Mouse (Mus musculus) frontal cortex, adult 2 months (tissue): ENCODE results near the gene Osbp2. TPM values are rescaled to one million over a fixed set of nuclear protein-coding genes. Genes with fewer than 3 reads are reported as not detected.

Source experiments
- DNase-seq, 2 experiments: peaks; one replicate each; pipeline ENCODE4 v3.0.0; 2022; ENCODE audit warnings: low spot score in 1 of 2; ENCODE audit errors: extremely low spot score in 1 of 2
- polyA plus RNA-seq: library from polyadenylated mRNA; depleted of rRNA; stranded (reverse); fragments of >200 nt; gene quantifications from 2 replicates; pipeline ENCODE4 v1.2.3, GENCODE M21; 2012

The Osbp2 gene
- polyA plus RNA-seq, 1 experiment, result 65.4 TPM

- no peak for DNase-seq
Measured at GRCm38 (mm10) chr11:3864343-3864742, 640 bp upstream of the Osbp2 start.

- no peak for DNase-seq
Measured at GRCm38 (mm10) chr11:3862661-3863453, 846 bp downstream of the Osbp2 start.

DNA sequence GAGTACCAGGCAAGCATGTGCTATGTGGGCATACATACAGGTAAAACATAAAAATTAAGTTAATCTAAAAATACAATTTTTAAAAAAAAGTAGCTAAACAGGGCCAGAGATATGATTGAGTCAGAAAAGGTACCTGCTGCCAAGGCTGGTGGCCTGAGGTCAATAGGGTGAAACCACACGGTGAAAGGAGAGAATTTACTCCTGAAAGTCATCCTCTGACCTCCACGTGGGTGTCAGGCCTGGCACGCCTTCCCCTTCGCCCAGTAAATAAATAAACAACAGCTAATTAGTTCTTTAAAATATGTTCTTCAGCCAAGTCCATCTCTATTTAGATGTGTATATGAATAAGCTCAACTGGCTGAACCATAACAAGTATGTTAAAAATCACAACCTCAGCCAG is 3.3 kb downstream of the Osbp2 start:
- no peak for DNase-seq

DNA sequence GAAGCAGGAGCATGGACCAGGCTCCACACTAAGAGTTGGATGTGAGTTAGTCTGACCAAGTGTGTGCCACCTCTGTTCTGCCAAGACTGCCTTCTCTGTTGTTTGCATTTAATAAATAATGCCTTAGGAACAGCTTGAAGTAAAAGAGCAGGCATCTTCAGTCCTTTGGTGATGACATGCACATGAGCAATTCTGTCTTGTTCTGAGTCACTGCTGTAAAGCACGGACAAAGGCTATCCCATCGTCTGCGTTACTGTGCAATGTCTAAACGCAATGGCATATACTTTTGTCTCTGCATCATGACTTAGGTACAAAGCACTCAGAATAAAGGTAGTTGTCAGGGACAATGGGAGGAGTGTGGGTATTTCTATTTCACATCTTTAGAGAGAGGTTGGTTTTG is 3.9 kb downstream of the Osbp2 start:
- DNase-seq, result no peak

DNA sequence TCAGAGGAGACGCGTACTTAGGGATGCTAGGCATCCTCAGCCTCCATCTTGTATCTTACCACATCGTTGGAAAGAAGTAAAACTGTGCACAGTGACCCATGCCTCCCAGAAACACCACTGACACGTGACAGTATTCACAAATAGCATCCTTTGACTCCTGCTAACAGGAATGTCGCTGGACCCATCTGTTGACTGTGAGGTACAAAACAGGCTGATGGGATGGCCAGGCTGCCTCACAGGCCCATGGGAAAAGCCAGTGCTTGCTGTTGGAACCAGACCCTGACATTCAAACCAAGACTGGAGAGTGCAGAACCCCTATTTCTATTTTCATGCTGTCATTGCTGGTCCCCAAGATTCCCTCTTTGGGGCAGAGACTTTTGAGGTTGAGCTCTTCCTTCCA is 5.8 kb downstream of the Osbp2 start:
- DNase-seq, result no peak

DNA sequence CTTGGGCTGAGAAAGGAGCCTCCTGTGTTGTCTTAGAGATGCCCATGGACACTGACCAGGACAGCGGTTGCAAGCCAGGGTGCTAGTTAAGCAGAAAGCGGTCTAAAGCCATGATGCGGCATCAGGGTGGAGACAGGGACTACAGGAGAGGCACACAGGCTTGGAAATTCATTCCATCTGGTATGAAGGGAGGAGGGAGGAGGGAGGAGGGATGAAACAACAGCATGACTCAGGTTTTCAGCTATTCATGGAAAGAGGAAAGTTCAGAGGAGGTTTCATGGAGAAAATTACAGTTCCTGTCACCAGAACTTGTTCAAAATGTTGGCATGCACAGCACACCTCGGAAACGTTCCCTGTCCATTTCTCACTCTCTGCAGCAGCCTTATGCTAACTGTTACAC is 7.9 kb downstream of the Osbp2 start:
- peak in 1 of 2 experiments; percentile 70 for DNase-seq

DNA sequence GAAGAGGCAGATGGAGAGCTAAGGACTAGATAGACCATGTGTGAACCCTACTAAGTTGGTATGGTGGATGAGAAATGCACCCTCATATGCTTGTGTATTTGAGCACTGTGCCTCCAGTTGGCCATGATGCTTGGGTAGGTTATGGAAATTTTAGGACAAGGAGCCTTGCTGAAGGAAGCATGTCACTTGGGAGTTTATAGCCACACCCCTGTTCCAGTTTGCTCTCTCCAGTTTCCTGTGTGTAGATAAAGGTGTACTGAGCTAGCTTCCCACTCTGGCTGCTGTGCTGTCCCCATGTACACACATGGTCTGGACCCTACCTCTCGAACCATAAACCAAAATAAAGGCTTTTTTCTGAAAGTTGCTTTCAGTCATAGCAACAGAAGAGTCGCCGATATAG is 9.5 kb downstream of the Osbp2 start:
- no peak for DNase-seq

DNA sequence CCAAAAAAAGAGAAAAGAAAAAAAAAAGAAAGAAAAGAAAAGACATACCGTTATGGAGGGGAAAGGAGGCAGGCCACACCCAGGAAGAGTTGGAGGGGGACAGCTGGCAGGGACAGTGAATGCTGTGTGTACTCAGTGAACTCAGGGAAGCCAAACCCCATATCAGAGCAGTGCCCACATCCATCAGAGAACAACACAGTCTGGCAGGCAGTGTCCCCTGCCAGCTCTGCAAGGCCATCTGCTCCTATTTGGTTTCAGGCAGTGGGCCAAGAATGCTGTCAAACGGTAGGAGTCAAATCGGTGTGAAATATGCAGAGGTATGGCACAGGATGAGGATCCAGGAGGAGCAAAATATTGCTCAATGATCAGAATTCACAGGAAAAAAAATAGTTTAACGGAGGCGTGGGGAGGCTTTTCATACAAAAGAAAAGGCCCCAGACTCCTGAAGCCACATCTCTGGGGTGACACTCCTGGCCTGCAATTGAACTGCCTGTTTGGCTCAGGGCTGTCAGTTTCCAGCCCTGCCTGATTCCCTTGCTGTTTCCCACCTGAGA is 10.1 kb downstream of the Osbp2 start:
- DNase-seq, result peak; percentile 75 to 85

DNA sequence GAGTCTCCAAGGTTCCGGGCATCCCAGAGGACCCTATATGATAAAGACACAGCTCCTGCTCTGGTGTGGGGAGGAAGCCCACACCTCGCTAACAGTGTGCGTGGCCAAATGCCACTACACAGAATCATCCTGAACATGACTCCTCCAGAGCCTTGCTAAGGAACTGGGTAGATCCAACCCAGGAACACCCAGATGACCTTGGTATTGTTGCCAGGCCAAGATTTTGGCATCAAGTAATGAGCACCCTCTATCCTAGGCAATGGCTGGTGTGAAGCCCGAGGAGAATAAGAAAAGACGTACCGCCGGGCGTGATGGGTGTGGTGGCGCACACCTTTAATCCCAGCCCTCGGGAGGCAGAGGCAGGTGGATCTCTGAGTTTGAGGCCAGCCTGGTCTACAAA is 10.7 kb downstream of the Osbp2 start:
- DNase-seq, result no peak

DNA sequence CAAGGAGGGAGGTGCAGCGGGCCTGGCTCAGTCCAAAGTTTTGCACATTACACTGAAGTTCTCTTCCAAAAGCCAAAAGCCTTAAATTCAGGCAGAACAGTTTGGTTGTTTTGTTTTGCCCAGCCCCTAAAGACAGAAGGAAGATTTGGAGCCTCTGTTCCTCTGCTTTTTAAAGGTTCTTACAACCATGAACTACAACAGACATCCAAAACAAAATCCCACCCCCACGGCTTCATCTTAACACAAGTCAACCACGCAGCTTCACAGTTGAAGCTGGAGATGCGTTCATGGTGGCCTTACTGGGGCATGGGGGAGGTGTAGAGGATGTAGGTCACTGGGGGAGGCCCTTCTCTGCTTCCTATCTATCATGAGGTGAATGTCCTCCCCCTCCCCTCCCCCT is 11.8 kb downstream of the Osbp2 start:
- DNase-seq, result peak in 1 of 2 experiments; percentile 65

DNA sequence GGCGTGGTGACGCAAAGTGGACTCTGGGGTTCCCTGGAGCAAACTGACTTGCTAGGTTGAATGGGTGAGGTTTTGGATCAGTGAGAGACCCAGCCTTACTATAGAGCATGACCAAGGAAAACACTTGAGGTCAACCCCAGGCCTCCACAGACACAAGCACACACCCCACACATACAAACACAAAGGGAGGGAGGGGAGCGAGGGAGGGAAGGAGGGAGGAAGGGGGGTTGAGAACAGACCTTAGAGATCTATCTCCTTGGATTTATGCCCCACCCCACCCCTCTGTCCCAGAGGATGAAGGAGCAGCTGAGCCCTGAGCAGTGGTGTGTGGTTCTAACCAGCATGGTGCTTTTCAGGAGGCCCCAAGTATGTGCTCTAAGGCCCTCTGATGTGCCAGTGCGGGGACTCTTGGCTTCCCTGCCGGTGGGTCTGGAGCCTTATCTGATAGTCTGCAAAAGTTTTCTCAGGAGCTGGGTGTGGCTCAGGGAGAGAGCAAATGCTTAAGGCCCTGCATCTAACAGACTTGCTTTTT is 12.9 kb downstream of the Osbp2 start:
- DNase-seq, result no peak

GRCm38 (mm10) chr11:3850315-3850614 is 13.4 kb downstream of the Osbp2 start:
- peak; percentile 39 to 75 for DNase-seq

DNA sequence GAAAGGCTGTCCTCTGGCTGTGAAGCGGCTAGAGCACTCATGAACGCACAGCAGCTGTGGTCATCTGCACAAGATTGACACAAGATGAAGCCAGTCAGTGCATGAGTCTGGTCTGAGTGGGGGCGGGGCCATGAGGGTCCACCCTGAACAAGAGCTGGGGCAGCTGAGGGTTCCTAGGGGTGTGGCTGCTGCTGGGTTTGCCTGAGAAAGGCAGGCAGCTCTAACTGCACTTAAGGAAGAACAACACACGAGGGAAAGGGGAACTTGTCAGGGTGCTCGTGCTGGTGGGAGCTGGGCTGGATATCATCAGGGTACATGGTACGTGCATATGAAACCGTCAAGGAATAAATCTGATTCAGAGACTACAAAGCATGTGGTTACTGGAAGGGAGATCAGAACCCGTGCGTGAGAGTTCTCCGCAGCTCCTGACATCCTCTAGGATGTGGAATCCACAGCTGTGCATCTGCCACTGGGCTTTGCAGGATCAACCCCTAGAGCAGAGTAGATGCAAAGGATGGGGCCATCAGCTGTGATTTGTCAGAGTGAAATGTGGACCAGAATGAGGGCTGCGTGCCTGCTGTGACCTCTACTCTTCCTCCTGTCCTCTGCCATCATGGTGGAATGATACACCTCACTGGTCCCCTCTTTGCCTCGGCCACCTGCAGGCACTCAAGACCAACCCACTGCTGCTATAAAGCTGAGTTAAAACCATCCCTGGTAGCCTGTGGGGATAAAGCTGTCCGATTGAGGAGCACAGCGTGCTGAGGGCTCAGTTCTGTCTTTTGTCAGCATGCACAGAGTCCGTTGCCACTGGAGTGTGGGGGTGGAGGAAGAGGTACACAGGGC is 14.0 kb downstream of the Osbp2 start:
- DNase-seq, result no peak

GRCm38 (mm10) chr11:3846351-3846750 is 17.4 kb downstream of the Osbp2 start:
- DNase-seq, result no peak

DNA sequence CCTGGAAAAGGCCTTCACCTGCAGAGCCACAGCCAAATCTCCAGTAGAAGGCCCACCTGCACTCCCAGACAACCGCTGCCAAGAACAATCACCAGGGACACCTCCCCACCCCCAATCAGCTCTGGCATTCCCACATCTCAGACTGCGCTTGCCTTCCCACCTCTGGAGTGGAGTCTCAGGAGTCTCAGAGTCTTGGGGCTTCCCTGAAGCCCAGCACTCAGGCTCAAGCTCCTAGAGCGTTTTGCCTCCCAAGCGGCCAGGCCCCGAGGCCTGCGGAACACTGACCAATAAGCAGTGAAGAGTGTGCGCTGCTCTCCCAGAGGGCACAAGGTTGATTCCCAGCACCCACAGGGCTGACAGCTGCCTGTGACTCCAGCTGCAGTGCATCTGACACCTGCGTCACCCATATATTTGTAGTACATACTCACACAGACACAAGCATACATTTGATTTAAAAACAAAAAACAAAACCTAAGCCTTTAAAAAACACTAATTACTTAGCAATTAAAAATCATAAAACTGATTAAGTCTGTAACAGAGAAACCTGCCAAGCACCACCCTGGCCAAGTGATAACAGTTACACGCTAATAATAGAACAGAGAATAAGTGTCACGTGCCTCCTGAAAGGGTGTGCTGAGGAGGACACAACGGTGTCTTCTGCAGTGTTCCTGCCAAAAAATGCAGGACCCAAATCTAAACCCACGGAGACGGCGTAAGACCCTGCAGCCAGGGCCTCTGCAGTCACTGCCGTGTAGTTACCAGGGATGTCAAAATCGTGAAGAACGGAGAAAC is 19.6 kb downstream of the Osbp2 start:
- no peak for DNase-seq

DNA sequence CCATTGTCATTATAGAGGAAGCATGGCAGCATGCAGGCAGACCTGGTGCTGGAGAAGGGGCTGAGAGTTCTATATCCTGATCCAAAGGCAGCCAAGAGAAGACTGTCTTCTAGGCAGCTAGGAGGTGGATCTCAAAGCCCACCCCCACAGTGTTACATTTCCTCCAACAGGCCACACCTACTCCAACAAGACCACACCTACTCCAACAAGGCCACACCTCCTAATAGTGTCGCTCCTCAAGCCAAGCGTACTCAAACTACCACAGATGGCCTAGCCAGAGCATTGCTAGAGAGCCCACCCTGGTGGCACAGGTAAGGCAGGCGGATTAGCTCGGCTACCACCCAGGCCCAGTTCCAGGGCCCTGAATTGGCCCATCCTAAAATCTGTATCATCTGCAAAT is 28.4 kb downstream of the Osbp2 start:
- DNase-seq, result no peak

DNA sequence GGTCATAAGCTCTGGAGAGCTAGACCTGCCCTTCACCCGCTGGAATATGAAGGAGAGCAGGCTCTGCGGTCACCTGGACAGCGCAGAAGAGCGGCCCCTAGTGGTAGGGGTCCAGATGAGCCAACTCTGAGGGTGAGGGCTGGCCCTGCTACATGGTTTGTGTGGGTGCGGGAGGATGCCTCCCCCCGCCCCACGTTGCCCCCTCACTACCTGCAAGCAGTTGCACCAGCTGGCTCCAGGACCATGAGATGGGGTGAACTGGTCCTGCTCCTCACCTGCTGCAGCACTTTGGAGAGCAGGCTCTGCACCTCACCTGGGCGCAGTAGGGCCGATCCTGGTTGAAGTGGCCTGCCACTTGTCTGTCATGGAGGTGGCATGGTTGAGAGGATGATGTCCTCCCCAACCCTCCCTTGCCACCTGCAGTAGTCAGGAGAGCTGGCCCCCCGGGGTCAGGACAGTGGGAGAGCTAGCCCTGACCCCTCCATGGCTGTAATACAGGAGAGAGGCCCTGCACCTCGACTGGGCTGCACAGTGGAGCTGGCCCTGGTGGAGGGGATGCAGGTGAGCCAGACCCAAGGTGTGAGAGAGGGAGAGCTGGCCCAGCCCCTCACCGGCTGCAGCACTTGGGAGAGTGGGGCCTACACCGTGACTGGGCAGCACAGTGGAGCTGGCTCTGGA is 29.1 kb downstream of the Osbp2 start:
- no peak for DNase-seq

- DNase-seq, result no peak
Measured at GRCm38 (mm10) chr11:3833544-3834420, 29.9 kb downstream of the Osbp2 start.

DNA sequence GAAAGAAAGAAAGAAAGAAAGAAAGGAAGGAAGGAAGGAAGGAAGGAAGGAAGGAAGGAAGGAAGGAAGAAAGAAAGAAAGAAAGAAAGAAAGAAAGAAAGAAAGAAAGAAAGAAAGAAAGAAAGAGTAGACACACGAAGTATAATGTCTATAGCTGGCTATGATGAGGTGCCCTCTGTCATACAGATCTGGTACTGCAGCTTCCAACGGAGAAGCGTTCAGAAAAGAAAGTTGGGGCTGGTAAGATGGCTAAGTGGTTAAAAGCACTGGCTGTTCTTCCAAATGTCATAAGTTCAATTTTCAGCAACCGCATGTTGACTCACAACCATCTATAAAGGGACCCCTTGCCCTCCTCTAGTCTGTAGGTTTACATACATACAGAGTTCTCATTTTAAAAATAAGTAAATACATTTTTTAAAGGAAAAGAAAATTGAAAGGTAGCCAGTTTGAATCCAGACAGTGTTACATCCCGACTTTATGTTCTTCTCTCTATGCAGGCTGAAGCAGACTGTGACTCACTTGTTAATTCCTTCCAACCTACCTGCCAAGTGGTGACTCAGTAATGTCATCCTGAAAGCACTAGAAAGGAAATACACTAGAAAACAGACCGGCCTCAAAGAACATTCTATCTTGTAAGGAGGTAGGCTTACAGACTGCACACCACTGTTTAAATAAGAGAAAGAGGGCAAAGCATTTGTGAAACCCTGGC is 31.4 kb downstream of the Osbp2 start:
- DNase-seq, result peak; percentile 35 to 77
